Mouse (Mus musculus): ENCODE results near the gene Zdhhc6.

DNA sequence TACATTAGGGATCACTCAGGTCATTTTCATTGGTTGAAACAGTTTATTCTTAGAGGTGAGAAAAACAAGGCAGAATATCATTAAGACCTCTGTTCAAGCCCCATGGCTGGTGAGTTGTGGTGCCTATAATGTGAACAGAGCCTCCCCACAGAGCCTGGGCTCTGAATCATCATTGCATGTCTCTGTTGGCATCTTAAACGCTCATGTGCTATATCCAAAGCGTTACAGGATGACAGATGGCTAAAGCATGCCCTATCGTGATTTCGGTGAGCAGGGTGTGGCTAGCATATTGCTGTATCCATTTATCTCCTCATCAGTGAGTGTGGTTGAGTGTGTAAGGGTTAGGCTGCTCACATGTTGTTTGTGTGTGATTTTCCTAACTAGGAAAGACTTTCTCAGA is 11.7 kb upstream of the Zdhhc6 start:
- TF ChIP-seq CTCF (IDR thresholded peaks at IDR 0.05; ENCODE audit: low read depth, low read length) (no peak), TAL1 (conservative IDR thresholded peaks at IDR 0.05; ENCODE audit: low read depth, low read length) (no peak), GATA1 (IDR thresholded peaks at IDR 0.05; ENCODE audit: borderline replicate concordance, low read length) (no peak), POLR2AphosphoS5 (IDR thresholded peaks at IDR 0.05; ENCODE audit: insufficient replicate concordance, low read depth, low read length) (no peak), GATA2 (IDR thresholded peaks at IDR 0.05; ENCODE audit: borderline replicate concordance, low read depth, low read length) (no peak)
